Mouse (Mus musculus) frontal cortex, adult (tissue): ENCODE data around the gene Prr15.
A peak's percentile ranks its signal among the peaks of the same experiment; 100 is the strongest.

ENCODE experiments used
- ATAC-seq: cut with Nextera tagmentation; 2 replicates; pipeline ENCODE4 v1.9.2; 2017; ENCODE audit warnings: mild to moderate bottlenecking, moderate library complexity, mixed read lengths; ENCODE audit not compliant: low TSS enrichment

Gene Prr15

DNA sequence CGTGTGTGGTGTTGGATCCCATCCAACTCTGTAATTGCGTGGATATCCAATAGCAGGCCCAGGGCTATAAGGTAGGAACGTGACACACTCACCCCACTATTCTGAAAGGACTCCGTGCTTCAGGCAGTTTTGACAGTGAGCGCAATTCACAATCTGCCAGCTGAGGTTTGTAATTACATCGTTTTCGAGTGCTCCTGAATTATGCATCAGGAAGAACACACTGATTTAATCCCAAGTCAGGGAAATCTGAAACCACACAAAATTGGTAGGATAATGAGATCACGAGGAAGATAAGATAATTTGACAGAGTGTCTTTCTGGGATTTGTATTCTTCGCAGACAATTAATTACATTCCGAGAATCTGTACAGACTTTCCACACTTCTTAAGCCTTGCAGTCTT is 6.1 kb downstream of the Prr15 start:
- peak; percentile 26; the same call in 1 of the 2 replicates for ATAC-seq

DNA sequence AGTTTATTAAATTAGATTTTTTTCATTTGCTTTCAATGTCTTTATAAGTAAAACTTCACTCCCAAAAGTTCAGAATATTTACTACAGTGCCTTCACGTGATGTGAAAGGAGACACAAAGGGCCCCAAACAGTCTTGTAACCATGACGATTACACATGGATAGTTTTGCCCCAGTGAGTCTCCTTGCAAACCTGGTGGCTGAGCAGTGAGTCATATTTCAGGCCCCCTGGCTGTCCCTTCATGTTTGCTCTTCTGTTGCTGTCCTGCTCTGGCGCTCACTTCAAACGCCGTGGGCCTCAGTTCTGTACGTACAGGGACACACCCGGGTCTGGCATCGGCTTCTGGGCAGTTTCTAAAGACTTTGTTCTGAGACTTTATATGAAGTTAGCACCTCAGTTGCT is 6.6 kb downstream of the Prr15 start:
- ATAC-seq, result no peak

DNA sequence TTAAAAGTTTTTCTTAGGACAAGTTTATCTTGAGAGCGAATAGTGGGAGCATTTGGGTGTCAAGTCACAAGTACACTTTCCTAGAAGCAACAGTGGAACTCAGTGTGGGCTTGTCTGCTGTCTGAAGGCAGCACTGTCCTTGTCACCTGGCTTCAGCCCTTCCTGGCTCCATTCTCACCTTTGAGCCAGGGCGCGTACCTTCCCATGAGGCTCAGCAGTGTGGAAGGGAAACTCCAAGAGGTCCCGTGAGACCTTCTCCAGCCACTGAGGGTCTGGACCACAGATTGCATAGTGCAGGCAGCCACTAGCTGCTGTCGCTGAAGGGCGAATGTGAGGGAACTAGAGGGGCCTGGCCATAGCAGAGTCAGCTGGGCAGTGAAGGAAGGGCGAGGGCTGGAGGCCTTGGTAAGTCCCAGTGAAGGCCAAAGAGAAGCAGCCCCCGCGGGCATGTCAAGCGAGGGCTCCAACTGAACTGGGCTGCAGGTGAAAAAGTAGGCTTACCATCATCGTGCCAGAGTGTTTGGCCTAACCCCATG is 7.5 kb downstream of the Prr15 start:
- no peak for ATAC-seq

DNA sequence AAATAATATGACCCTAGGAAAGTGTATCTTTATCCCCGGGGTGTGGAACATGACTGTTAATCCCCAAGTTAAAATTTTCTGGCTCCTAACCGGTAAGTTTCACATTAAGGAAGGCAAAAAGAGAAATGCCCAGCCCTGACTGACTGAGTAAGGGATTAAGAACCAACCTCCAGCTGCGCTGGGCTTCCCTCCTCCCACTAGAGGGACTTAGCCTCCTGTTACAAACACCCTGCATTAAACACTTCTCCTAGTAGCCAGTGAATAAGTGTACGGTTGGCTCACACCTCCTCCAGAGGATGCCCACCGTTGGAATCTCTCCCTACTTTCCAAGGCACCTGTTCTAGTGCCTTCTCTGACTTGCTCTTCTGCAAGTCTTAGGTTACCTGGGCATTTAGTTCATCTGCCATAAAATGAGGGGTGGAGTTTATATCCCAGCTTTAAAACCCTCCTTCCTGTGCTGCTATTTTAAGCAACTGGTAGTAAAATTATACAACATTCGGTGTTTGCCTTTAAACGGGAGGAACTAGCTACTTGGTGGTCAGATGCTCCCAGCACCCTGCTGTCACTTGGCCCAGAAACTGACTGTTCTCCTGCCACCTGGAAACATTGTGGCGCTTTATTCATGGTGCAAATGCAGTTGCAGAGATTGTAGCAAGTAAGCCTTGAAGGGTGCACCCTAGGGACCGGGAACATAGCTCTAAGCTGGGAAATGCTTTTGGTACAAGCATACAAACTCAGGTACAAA is 8.2 kb downstream of the Prr15 start:
- no peak for ATAC-seq

DNA sequence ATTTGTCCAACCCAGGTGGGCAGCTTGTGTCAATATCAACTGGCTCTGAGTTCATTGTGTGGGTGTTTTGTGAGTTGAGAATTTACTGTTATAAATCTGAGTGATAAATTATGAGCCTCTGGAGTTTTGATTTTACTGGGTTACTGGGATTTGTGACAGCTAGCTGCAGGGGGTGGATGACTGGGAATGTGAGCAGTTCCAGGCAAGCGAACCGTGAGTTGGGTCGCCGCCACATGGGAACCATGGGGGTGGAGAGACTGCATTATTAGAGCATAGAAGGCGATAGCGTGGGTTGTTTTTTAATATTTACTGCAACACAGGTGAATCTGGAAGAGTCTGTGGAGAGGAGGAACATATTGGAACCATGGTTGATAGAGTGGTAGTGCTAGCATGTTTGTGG is 11.7 kb downstream of the Prr15 start:
- no peak for ATAC-seq

DNA sequence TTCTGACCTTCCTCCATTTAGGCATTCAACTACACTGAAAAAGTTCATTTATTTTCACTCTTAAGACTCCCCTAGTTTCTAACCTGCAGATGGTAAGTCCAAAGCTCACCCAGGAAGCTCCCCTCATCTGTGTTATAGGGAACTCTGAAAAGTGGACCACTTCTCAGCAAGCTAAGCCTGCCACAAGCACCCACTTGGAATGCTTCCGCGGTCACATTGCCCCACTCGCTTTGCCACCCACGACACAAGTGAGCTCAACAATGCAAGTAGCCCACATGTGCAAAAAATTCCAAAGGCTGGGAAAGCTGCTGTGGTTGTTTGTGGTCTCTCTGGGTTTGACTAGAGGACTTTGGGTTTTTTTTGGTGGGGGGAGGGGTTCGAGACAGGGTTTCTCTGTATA is 15.5 kb downstream of the Prr15 start:
- no peak for ATAC-seq

DNA sequence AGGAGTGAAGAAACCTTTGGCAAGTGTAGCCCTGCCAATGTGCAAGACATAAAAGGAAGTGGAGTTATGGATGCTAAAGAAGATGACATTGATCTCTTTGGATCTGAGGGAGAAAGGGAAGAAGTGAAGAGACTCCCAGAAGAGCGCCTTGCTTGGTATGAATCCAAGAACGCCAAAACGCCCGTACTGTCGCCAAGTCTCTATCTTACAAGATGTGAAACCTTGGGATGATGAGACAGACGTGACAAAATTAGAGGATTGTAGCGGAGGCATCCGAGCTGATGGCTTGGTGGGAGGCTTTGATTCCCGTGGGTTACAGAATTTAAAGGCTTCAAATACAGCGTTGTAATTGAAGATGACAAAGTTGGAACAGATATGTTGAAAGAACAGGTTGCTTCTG is 16.6 kb downstream of the Prr15 start:
- ATAC-seq, result peak; percentile 52

DNA sequence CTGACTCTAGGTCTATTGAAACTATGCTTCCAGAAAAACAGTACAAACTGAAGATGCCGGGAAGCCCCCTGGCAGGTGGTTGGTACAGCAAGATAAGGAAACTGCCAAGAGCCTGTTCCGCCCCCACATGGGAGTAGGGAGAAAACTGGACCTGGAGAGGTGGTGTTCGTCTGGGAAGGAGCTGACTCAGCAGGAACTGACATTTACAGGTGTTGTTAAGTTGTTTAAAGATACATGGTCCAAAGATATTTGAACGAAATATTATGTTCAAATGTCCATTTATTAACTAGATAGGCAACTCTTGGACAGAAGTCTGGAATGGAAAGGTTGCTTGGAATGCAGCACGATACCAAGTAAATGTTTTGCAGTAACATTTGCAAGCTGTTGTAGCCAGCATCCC is 26.2 kb downstream of the Prr15 start:
- peak; percentile 73; the same call in 1 of the 2 replicates for ATAC-seq

DNA sequence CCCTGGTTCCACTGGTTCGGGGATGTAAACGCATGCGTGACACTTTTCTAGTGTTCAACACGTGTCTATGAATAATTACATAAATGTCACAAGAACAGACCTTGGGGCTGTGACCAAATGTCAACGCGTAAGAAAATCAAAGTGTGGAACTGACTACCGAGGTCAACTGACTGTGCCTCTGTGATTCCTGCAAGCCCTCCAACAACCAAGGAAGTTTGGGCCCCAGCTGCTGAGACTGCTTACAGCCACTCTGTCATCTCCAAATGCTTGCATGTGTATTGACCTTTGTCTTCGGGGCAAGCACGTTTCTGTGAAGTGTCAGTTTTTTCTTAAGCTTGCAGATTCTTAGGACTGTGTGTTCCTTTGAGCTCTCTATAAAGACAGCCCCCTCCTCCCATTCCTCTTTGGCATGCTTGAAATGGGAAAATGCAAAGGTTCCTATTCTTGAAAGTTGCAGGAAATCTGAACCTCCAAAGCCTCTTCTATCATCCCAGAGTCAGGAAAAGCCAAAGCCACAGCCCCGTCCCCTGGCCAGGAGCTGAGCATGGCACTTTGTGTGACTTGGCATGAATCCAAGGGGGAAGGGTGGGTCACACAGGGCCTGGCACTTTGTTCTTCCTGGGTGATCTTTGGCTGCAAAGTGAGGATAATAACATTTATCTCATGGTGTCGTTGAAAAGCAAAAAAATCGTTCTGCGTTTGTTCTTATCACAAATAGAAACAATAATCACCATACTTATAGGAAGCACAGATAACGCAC is 27.5 kb downstream of the Prr15 start:
- no peak for ATAC-seq

DNA sequence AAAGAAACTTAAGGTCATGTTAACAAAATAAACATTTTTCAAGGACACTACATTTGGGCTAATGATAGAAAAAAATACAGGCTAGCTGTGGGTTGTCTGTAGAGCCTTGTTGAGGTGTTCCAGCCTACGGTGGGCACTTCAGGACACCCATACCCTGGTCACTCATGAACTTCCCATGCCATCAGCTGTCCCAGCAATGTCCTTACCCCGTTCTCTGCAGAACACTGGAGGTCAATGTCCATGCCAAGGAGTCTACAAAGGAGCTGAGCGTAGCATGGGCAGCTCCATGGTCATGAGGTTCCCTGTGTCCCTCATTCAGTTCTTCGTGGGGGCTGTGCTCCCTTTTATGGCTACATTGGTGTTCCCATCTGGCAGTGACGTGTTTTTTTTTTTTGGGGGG is 28.1 kb downstream of the Prr15 start:
- ATAC-seq, result no peak

DNA sequence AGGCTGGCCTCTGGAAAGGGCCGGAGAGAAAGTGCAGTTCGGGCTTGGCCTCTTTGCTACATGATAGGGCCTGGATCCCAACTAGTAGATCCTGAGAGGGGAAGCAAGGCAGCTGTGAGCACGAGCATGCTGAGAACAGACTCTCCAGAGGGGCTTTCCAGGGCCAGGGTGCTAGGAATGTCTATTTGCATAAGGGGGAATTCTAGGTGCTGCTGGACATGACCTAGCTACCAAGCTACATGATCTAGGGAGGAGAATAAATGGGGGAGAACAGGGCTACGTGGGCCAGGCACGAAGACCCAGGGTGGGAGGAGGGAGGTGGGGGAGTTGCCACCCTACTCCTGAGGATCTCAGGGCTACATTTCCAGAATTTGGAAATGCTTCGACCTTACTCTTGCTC is 30.0 kb downstream of the Prr15 start:
- no peak for ATAC-seq

DNA sequence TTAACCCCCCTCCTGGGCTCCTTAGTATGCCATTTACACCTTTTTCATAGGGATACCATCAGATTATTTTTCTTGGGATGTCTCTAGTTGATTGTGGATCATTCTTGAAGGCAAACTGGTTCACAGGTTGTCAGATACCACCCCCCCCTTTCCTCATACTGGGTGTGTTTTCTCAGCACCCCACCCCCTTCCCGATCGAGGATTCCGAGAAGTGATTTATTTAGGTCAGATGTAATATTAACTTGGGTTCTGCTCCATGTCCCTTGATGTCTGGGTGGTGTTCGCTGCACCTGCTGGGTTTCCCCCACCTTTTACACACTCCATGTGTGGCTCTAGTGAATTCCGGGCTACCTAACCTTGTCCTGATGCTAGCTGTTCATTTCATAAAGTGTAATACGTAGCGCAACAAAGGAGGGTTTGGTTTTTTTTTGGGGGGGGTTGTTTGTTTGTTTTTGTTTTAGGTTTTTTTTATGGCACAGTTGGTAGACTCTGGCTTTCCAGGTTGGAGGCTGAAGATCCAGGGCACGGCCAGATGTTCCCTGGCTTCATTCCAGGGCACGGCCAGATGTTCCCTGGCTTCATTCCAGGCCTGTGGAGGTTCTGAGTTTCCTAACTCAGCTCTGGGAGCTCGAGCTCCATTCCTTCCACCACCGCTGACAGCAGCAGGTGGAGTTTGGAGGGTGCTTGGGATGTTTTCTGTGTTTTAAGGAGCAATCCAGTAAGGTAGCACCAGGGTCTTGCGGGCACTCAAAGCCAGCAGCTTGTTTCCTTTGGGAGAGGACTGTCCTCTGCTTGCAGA is 37.1 kb downstream of the Prr15 start:
- ATAC-seq, result no peak

DNA sequence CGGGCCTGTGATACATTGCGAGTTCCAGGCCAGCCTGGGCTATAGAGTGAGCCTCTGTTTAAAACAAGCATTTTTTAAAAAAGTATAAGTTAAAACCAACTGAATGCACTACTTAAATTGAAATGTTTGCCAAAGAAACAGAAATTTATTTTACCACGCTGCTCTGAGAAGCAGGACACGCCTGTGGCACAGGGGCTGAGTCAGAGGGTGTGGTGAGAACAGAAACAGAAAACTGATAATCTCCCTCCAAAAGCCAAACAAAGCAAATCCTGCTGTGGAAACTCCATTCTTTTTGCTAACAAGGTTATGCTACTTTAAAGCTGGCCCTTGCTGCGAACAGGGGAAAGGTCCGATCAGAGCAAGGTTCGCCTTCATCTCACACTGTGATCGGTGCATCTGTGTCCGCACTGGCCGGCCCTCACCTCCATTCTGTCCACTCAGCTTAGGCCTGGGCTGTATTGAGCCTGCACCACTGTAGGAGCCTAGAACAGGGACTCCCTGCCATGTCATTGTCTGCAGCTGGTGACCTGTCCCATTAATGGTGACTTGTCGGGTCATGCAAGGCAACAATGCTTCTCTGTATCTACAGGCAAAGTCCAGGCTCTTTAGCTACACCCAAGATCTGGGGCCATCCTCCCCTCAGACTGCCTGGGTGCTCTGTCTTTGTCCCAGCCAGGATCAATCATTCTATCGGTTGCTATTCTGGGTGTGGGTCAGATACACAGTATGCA is 38.9 kb downstream of the Prr15 start:
- no peak for ATAC-seq

DNA sequence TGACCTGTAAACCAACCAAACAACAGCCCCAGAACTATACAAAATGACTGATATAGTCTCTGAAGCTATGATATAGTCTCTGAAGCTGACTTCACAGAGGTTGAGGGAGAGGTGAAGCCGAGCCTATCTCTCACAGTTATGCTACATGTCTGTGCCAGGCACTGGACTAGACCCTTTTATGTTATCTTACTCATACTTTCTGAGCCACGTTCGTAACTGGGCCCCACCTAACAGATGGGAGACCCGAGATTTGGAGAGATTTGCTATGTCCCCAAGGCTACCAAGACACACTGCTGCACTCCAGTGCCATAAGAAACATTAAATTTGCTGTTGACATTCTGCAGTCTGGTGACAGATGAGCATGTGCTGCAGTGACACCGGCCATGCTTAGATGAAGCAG is 41.0 kb downstream of the Prr15 start:
- no peak for ATAC-seq

DNA sequence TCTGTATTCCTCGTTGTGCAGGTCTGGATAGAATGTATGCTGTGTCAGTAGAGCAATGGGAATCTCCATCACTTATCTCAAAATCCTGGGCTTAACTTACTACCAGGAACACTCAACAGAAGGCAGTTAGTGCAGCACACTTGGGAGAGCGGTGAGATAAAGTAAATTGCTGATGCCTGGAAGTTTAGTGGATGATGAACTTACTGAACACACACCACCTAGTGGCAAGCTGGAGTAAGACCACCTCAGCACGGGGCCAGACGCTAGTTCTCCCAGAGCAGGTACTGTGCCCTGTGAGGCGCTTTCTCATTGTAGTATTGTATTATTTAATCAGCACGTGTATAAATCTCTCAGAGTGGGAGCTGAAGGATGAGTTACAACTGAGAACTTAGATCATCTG is 42.4 kb downstream of the Prr15 start:
- ATAC-seq, result peak; percentile 83

DNA sequence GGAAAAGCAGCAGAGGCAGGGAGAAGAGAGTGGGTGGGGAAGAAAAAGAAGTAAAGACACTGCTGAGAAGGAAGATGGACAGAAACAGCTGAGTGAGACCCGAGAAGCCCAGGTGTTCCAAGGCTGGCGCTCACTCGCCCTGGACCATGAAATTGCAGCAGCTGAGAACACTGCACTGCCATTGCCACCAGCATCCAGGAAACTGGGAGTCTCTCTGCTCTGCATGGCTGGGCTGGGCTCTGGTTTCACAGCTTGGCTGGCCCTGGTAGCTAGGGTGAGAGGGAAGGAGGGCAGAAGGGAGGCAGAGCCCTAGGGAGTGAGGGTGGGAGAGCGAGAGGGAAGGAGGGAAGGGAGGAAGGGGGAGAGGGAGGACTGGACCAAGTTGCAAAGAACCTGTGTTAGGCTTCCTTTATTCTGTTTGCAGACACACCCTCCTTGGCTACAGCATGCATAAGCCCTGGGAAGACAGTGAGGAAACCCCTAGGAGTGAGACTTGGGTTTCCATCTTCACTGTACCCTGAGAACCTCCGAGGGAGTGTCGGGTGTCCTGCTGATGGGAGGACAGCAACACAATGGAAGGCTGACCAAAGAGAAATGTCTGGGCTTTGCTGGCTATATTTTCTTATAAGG is 44.4 kb downstream of the Prr15 start:
- ATAC-seq, result no peak

DNA sequence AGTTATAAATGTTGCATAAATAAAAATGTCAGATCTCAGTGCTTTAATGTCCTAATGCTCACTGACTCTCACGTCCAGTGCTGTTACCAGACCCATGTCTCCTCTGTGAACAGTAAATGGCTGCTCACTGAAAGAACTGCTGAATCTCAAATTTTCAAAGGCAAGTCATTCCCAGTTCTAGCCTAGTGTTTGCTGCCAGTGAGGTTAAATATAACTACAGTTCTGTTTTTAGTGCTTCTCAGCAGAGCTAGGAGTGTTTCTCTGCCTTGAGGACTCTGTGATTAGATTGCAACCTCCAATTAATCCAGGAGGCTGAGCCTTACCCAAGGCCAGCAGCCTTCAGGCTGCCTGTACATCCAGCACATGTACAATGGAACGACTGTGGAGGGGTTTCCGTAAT is 46.2 kb downstream of the Prr15 start:
- peak; percentile 87 for ATAC-seq

DNA sequence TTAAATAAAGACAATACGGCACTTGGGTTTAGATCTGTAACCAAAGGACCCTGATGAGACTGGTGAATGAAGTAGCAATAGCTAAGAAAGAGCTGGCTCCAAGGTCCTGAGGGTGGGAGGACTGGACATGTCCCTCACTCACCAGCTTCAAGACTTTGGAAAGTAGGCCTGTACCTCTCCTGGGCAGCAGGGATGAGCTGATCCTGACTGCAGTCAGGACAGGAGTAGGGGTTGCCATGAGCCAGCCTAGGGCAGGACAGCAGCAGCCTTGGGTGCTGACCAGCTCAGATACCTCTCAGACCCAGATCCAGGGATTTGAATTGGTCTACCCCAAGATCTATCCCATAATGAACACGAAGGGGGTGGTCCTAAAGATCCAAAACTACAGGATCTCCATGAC is 53.7 kb downstream of the Prr15 start:
- no peak for ATAC-seq
